Mouse (Mus musculus): ENCODE measurements around the gene Kpna3. TPM values are rescaled to one million over a fixed set of nuclear protein-coding genes. Genes with fewer than 3 reads are reported as not detected.

Kpna3 gene
- polyA plus RNA-seq, 3 experiments from 2014 or later = 34.2 to 58.5 (median 40.3) TPM

Other genes with a start within 250 kb of the Kpna3 start
- gene Sgcg, start 181.4 kb downstream of the Kpna3 start, polyA plus RNA-seq (2017; shearing (Covaris generic)) = not detected
- under 1 TPM; 0.30 to 0.64 (median 0.53) TPM for gene Arl11, start 130.1 kb downstream of the Kpna3 start, polyA plus RNA-seq (2017; shearing (Covaris generic))
- gene Ebpl, start 79.4 kb downstream of the Kpna3 start, polyA plus RNA-seq (2017; shearing (Covaris generic)) = 10 to 100 TPM in 2 of 3 experiments, 1 to 10 TPM in 1; 8.3 to 13.0 (median 10.1) TPM
- 10 to 100 TPM in 1 of 3 experiments, 1 to 10 TPM in 2; 7.4 to 11.5 (median 7.7) TPM for gene Spryd7, start 117.0 kb upstream of the Kpna3 start, polyA plus RNA-seq (2017; shearing (Covaris generic))
- 1 to 10 TPM; 4.0 to 8.2 (median 8.0) TPM for gene Trim13, start 158.4 kb upstream of the Kpna3 start, polyA plus RNA-seq (2017; shearing (Covaris generic))
- gene Kcnrg, start 167.6 kb upstream of the Kpna3 start, polyA plus RNA-seq (2017; shearing (Covaris generic)) = under 1 TPM; 0.60 to 0.98 (median 0.91) TPM